Mouse (Mus musculus) adrenal gland, adult 2 months (tissue): ENCODE measurements at regions not wholly inside any gene's neighbourhood (a gene's known extent, or its start where the extent isn't known, plus 50 kb on each side); places are given as distances from the start of the nearest gene placed in this dataset.

Source experiments
- DNase-seq: peaks from one replicate; pipeline ENCODE4 v3.0.0; 2021

DNA sequence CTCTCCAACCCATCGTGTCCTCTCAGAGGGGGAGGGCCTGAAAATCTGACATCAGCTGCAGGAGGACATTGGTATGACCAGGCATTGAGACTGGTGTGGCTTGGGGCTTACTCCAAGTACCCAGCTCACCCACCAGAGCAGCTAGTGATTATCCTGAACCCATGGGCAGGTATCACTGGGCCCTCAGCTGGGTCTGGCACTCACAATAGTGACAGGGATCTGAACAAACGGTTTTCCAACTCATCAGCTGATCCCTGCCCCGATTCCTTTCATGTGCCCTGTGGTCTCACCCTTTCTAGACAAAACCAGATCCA is 211.2 kb downstream of the Gm26897 start:
- DNase-seq, result no peak

DNA sequence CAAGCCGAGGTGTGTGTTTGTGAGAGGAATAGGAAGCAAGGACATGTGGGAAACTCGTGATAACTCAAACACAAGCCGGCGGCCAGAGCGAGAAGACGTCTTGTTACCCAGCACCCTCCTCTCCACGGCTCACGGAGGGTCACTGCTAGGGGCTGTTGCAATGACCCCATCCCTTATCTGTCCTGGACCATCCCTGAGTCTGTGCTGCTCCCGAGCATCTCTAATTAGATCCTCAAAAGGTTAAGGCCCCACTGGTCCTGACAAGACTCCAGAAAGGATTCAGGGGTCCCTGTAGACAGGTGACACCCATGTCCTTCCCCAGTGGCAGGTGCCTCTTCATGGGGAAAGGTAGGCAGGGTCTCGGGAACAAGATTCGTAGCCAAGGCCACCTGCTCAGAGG is 212.6 kb downstream of the Gm26897 start:
- no peak for DNase-seq

DNA sequence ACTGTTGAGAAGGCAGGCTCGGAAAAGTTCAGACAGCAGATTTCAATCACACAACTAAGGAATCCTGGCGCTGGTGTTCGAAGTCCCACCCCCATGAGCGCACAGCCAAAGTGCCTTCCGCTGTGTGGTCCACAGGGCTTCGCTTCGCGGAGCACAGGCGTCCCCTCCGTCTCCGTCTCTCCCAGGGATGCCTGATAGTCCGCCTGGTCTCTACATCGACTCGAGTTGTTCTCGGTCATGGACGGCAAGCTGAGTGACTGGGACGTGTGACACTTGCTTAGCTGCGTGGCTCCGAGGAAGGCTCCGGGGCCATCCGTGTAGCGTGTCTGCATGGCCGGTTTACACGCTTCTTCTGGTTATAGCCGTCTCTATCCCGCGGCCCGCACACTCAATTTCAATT is 224.0 kb downstream of the Gm26897 start:
- DNase-seq, result no peak

DNA sequence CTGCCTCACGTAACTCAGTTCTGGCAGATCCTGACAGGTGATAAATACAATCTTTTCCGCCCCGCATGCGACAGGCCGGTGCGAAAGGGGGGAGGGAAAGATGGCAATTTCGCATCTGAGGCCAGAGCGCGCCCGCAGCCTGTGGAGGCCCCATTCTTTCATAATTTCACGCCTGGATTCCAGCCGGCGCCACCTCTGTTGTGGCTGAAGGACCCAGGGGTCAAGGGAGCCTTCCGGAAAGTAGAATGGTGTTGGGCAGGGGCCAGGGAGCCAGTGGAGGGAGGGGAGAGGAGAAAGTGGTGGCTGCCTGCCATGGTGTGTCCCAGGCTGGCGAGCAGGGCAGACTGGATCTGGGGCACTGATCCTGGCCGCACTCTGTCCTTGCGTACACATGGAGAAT is 224.5 kb downstream of the Gm26897 start:
- peak; percentile 64 for DNase-seq

DNA sequence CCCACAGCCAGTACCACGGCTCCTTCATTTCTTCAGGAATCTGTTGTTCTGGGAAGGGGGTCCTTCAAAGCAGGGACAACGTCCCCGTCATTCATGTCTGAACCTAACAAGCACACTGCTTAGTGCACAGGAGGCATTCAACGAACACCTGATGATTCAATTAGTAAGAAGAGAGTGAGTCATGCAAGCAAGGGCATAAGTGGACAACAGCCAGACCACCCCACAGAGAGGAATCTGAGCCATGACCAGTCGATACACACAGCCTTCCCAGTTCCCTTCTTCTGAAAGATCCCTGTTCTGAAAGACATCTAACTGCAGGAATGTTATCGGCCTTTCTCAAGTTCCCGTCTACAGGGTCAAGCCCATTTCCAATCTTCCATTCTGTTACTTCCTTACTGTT is 231.6 kb downstream of the Gm26897 start:
- DNase-seq, result no peak

DNA sequence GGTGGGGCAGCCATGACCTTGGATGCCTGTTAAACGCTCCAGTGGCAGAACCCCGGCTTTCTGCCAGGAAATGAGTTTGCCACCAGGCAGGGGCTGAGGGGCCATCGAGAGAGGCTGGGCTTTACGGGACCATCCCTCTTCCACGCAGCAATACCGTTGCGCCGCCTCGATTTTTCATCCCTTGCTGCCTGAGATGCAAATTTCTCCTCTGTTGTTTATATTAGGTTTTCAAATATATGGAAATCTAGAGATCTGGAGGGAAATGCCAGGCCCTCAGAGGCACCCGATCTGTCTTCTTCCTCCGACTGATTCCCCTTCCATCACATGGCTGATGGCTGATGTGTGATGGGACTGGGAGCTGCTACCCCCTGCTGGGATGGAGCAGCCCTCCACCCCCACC is 234.4 kb downstream of the Gm26897 start:
- DNase-seq, result no peak

DNA sequence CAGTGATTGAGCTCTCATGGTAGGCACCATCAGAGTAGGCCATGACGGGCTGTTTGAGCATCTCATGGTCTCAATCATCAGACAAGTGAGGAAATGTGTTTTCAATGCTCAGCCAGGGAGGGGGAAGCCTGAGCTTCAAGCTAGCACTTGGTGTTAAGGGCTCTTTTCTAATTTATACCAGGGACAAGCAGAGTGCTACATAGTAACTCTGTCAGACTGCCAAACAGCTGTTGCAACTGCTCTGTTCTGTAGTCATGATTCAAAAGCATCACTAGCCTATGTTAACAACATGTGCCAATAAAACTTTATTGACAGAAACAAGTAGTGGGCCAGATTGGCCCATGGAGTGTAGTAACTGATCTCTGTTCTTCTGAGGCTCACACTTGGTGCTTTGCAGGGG is 235.0 kb downstream of the Gm26897 start:
- no peak for DNase-seq

DNA sequence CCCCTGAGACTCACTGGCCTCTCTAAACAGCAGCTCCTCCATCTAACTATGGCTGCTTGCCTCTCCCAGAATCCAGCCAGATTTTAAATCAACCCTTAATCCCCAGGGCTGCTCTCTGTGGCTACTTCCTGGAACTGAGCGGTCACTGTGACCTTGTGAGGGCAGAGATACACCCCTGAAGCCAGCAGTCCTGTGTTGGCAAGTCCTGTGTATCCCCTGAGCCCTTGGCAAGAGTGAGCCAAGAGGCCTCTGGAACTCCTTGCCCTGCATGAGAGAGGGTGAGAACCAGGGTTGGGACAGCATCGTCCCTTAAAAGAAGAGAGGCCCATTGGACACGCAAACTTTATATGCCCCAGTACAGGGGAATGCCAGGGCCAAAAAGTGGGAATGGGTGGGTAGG is 237.5 kb downstream of the Gm26897 start:
- DNase-seq, result peak; percentile 41

DNA sequence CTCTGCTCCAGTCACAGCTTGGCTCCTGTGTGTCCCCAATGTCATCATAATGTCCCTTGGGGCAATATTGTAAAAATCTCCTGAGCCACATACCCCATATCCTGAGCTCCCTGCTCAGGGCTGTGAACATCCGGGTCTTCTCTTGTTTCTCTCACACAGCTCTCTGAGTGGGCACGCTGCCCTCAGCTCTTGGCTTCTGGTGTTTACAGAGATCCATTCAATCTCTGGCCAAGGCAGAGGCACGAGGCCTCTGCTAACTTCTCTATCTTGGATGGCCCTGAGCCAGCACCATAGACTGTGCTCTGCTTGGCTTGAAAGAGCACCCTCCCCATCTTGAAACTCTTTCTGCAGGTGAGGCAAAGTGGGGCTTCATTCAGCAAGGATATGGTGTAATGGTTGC is 238.2 kb downstream of the Gm26897 start:
- DNase-seq, result peak; percentile 3

DNA sequence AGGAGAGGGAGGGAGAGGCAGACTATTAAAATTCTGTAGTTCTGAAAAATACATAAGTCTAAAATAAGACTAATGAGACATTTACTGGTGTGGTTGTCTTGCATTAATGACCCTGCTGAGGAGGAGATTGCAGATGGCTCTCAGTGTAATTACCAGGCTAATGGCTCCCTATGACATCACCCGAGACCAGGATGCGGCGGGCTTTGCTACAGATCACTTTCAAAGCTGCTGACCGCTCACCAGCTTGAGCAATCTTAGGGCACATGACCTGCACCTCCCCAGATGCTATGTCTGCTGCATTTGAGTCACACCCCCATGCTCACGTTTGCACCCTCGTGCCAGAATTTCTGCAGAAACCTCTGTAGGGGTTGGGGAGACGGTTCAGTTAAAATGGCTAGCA is 242.0 kb downstream of the Gm26897 start:
- no peak for DNase-seq

DNA sequence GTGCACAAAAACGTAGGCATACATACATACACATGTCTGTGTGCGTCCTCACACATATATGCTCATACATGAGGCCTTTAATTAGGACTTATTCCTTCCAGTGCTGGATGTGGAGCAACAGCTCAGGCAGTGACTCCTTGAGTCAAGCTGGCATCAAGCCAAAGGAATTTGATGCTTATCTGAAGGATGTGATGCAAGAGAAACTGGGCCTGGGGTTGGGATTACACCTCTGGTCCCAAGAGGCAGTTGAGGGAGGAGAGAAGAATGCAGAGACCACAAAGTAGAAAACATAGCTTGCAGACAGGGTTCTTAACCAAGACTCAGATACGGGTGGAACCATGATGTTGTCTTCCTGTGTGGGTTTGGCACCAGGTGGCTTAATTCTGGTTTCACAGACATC is 245.9 kb downstream of the Gm26897 start:
- DNase-seq, result no peak

DNA sequence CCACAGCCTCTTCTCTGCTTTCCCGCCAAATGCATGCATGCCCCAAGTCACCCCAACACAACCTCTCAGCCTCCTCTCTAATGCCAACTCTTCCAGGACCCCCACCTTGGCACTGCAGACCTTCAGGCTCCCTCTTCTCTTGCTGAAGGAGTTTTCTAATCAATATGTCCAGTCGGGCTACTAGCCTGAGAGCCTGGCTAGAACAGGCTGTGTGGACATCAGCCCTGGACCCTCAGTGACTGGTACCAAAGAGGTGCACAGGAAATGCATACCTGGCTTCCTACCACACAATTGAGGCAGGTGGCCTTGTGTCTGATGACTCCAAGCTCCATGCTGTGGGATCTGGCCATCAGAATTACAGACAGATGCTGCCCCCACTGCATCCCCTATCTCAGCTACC is 248.4 kb downstream of the Gm26897 start:
- no peak for DNase-seq

DNA sequence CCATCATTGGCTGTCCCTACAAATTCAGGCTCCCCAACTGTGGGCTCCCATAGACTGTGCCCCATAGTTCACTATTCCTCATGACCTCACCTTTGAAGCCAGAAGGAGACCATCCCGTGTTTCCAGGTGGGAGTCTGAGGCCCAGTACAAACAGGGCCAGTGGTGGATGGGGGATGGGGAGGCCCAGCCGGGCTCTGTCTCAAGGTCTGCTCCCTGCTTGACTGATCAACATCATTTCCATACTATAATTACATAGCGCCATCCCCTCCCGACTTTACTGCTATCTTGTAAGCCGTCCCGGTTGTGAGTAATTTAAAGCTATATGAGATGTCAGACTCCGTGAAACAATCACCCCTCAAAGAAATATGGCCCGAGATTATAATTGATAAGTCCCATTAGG is 252.3 kb downstream of the Gm26897 start:
- DNase-seq, result no peak

DNA sequence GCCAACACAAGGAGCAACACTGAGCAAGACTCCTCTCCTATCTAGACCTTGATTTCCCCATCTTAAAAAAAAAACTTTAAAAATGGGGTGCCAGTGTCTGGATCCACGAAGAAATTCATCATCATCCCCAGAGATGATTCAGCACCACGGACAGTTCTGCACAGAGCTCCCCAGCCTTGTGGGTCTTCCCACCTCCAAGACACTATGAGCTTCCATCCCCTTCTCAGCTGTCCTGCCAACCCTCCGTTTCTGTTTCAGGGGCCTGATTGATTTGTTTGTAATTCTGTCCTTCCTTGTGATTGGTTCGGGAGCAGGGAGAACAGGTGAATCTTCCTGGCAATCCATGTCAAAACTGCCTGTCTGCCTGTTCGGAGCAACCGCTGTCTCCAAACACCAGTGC is 253.3 kb downstream of the Gm26897 start:
- no peak for DNase-seq

DNA sequence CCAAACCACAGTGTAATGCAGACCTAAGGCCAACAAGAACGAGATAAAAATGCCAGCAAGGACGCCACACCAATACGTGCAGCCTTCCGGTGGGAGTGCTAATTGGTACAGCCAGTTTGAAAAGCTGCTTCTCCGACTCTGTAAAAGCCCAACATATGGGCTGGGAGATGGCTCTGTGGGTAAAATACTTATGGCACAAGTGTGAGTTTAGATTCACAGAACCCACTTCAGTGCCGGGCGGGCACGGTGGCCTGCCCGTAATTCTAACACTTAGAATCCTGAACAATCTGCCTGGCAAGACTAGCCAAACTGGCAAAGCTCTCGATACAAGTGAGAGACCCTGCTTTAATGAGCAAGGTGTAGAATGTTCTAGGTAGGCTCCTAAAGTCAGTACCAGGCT is 258.1 kb downstream of the Gm26897 start:
- DNase-seq, result no peak

DNA sequence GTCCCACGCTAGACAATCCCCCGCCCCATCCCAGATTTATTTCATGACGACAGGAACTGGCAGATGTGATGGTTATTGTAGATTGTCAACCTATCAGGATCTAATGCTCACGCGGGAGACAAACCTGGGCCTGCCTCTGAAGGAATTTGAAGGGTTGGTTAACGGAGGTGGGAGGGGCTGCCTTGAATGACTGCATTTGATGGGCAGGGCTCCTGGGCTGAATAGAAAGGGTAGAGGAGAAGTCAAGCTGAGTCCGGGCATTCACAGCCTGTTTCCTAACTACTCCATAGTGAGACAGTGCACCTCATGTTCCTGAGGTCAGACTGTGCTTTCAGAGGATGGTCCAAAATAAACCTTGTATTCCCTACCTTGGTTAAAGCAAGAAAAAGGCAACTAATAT is 259.1 kb downstream of the Cryba4 start:
- no peak for DNase-seq

DNA sequence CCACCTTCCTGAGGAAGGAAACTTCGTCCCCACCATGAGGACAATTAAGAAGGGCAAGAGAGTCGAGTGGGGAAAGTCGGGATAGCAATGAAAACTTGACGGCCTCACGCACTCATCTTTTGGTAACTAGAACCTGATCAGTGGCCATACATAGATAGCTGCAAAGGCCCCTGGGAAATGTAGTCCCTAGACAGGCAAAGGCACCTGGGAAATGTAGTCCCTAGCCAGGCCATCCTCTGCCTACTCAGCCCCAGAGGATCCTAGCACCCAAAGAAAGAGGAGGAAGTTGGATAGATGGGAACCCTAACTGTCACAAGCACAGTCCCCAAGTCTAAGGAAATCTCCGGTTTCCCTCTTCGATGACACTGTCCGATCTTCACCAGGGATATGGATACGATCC is 258.4 kb downstream of the Cryba4 start:
- no peak for DNase-seq

DNA sequence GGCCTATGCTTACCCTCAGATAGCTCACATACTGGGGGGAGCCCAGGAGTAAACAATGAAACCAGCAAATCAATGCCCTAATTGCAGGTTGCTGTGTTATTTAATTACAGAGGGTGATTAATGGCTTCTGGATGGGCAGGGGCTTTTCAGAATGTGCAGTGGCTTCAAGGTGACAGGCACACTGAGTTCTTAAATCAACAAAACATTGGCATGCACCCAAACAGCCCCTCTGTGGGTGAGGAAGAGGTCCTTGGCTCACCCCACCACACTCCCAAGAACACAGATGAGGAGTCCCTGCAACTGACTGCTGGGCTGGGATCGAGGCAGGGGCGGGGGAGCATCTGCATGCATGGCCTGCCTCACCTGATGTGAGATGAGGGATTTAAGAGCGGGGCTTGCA is 255.5 kb downstream of the Cryba4 start:
- DNase-seq, result no peak

DNA sequence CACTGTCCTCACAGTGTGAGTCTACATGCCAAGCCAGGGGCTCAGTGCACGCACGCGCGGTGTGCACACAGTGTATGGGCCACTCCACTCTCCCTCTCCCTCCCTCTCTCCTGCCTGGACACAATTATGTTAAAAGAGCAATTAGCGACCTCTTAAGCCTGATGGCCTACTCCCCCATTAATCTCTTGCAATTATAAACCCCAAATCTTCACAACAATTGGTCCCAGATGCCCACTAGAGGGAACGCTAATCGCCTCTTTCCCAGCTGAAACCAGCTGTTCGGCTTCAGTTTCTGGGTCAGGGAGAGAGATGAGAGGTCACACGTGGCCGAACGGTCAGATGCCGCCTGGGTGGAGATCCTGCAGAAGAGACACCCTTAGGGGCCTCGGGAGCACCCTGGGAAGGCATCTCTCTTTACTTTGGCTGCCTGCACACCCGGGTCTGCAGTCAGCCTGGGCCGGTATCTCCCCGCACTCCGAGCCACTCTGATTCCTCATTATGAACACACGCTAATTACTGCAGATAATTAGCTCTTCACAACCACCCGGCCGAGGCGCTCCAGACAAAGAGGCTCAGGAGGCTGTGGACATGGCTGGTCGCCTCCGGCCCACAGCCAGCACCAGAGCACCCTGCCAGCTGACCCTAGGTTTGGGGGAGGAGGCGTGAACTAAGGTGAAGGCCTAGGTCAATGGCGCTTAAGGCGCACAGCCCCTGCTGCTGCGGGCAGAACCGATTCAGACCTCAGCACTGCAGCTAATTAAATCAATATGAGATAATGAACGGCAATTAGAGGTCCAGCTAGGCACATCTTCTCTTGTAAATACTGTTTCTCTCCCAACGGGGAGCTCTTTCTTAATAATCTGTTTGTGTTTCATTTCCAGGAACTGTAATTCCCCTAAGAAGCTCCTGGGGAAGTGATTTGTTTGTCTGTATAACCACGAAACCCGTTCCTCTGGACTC is 250.3 kb downstream of the Cryba4 start:
- DNase-seq, result peak; percentile 1

DNA sequence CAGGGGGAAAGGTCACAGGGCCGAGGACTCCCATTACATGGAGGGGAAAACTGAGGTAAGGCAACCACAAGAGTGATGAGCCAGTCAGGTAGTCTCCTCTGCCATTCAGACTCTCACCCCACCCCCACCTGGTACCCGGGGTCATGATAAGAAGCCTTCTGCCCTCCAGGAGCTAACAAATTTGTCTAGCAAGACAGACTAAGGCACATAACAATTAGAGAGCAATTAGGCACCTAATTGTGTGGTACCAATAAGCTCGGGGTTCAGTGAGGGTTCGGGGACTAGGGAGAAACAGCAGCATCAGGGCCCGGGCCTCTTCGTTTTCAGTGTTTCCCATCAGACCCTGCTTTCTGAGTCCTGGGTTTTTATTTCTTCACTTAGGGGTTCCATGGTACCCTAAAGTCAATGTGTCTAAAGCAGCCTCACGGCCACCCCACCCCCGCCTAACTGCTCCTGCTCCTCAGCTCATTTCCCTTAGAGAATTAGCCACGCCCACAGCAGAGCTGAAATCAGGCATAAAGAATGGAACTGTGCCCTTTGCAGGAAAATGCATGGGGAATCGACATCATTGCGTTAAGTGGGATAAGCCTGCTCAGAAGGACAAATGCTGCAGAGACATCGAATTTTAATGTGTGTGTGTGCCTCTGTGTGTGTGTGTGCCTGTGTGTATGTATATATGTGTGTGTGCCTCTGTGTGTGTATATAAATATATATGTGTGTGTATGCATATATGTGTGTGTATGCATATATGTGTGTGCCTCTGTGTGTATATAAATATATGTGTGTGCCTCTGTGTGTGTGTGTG is 249.3 kb downstream of the Cryba4 start:
- no peak for DNase-seq

DNA sequence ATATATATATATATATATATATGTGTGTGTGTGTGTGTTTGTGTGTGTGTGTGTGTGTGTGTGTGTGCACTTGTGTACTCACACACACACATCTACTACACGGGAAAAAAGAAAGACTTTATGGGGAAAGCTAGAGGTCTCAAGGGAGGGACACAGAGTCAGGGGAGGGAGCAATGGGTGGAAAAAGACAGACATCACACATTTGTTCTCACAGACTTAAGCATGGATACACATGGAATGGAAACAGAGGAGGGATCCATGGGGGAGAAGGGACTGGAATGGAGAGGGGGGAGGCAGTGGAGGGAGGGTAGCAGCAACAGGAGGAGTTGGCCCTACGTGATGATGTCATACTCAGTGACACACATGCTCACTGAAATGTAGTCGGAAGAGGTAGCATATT is 248.3 kb downstream of the Cryba4 start:
- DNase-seq, result no peak

DNA sequence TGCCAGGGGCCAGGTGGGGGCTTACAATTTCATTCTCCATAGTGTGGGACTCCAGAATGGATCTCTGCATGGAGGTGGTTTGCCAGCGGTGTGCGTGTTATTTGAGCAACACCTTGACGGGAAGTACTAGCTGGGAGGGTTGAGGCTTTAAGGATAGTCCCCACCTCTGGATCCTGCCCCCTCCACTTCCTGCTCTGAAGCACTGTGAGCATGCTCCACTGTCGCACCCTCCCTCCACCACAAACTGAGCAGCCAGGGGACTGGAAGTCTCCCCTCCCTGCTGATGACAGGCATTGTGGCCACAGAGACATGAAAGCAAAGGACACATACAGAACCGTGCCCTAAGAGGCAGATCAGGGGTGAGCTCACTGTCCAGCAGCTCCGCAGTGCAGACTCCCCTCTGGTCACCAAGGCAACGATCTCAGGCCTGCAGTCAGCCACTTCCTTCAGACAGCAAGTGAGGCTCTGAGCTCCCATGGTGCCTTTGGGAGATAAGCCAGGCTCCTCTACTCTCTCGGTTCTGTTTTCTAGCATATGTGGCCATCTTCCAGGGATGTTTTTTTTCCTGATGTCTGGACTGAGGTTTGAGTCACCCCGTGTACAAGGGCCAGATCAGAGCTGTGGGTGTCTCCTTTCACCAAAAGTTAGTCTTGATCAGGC is 239.7 kb downstream of the Cryba4 start:
- DNase-seq, result no peak

DNA sequence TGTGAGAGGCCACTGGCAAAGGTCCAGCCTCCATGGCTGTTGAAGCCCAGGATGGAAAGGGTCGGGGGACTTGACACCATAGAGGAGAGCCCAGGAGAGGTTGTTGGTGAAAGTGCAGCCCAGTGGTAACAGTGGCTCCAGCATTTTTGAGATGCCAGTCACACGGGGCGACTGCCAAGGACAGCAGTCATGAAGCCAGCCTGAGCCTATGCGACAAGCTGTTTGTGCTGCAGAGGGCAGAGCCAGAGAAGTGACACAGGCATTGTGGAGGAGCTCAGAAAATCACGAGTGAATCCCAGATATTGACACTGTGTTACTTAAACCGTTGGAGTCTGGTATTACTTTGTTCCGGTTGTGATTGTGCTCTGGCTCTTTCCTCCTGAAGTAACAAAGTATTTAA is 233.4 kb downstream of the Cryba4 start:
- DNase-seq, result no peak
